Mouse (Mus musculus) heart, postnatal 0 days (tissue): ENCODE results near the gene Stk39. TPM values are rescaled to one million over a fixed set of nuclear protein-coding genes. Genes with fewer than 3 reads are reported as not detected.

Experiments
- ATAC-seq: fragments of 200-750 bp; cut with Nextera tagmentation; 2 replicates; pipeline ENCODE4 v1.8.0; 2017; ENCODE audit warnings: low read depth, moderate number of reproducible peaks, moderate library complexity; ENCODE audit not compliant: insufficient read depth
- DNase-seq: peaks from one replicate; pipeline ENCODE4 v3.0.0-alpha.2; 2016; ENCODE audit warnings: low spot score
- H3K27ac ChIP-seq: fragments of 300-500 bp; sonication (generic); 2 replicates; pipeline ENCODE4 v1.5.1; 2014; ENCODE audit warnings: low read depth, mild to moderate bottlenecking
- H3K27me3 ChIP-seq: fragments of 300-500 bp; sonication (generic); 2 replicates; pipeline ENCODE4 v1.6.1; 2014; ENCODE audit warnings: low read length, mixed read lengths; ENCODE audit not compliant: control insufficient read depth, insufficient read depth
- H3K36me3 ChIP-seq: fragments of 300-500 bp; sonication (generic); replicated peaks from 2 replicates; pipeline ENCODE4 v1.6.1; 2014; ENCODE audit warnings: low read length, mixed read lengths; ENCODE audit not compliant: control insufficient read depth, insufficient read depth
- H3K4me1 ChIP-seq: fragments of 300-500 bp; sonication (generic); 2 replicates; pipeline ENCODE4 v1.6.1; 2014; ENCODE audit warnings: antibody characterized with exemption; ENCODE audit not compliant: control insufficient read depth, insufficient read depth
- H3K4me2 ChIP-seq: fragments of 300-500 bp; sonication (generic); 2 replicates; pipeline ENCODE4 v1.6.1; 2014; ENCODE audit warnings: low read depth, mild to moderate bottlenecking, low read length, moderate library complexity
- H3K4me3 ChIP-seq: fragments of 300-500 bp; sonication (generic); 2 replicates; pipeline ENCODE4 v1.5.1; 2014; ENCODE audit warnings: low read depth, low read length
- H3K9ac ChIP-seq: fragments of 300-500 bp; sonication (generic); replicated peaks from 2 replicates; pipeline ENCODE4 v1.6.1; 2014; ENCODE audit warnings: low read depth, low read length, mixed read lengths
- H3K9me3 ChIP-seq: fragments of 300-500 bp; sonication (generic); replicated peaks from 2 replicates; pipeline ENCODE4 v1.6.1; 2016; ENCODE audit warnings: low read length; ENCODE audit not compliant: control insufficient read depth
- CTCF ChIP-seq: IDR thresholded peaks from 2 replicates; pipeline ENCODE4 v1.5.1; 2016; ENCODE audit warnings: antibody characterized with exemption, control low read depth, low read depth
- EP300 ChIP-seq: IDR thresholded peaks from 2 replicates; pipeline ENCODE4 v1.6.1; 2016; ENCODE audit warnings: antibody characterized with exemption, low read depth
- WGBS: fragments of 180-500 bp; shearing (Covaris S2); extraction: QIAGEN DNeasy Blood & Tissue Kit; methylation state at CpG from one replicate; pipeline ENCODE4 v1.1.7; 2014; 5-methylcytosine and 5-hydroxymethylcytosine counted together
- polyA plus RNA-seq: library from polyadenylated mRNA; unstranded; fragments of >200 nt; fragmentation: Nextera tagmentation; extraction: Ambion mirVana; gene quantifications from 2 replicates; pipeline ENCODE4 v1.2.1, GENCODE M21; 2015
- total RNA-seq: library from RNA; depleted of rRNA; stranded (reverse); fragments of >200 nt; gene quantifications from 2 replicates; pipeline ENCODE4 v1.2.3, GENCODE M21; 2014; ENCODE audit warnings: low replicate concordance

Stk39 gene
- total and polyA plus RNA-seq, 2 experiments from 2014 or later, result 81.8 to 93.2 TPM

DNA sequence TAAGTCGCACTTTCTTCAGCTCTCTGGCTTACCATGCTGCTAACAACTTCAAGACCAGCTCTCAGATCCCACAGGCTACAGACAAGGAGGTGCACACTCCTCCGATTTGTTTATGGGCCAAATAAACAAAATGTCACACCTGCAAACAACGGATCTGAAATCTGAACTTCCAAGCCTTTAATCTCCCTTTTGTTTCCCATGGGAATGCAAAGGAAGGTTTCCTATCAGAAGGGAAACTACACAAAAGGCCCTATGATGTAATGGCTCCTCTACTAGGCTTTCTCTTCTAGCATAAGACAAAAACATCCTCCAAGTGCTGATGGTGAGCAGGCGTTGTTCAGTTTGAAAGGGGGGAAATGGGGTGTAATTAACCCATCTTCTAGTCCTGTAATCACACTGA, 37.1 kb downstream of the Stk39 start:
- Histone ChIP-seq H3K9me3 (no peaks in the 10 kb centered on the region), H3K36me3 (no peaks in the 10 kb centered on the region), H3K27me3 (no peaks in the 10 kb centered on the region), H3K4me1 (peaks cover 77% of the 10 kb centered on the region), H3K27ac (peak overlapping the region; percentile 90), H3K4me3 (no peak overlapping the region), H3K9ac (no peak overlapping the region), H3K4me2 (peak overlapping the region; percentile 17)
- TF ChIP-seq EP300 (no peak; the same call in 1 of the 2 replicates), CTCF (no peak)
- 40% methylated on average over 4 of the region's 4 CpGs for WGBS
- ATAC-seq (no peak), DNase-seq (no peak)

DNA sequence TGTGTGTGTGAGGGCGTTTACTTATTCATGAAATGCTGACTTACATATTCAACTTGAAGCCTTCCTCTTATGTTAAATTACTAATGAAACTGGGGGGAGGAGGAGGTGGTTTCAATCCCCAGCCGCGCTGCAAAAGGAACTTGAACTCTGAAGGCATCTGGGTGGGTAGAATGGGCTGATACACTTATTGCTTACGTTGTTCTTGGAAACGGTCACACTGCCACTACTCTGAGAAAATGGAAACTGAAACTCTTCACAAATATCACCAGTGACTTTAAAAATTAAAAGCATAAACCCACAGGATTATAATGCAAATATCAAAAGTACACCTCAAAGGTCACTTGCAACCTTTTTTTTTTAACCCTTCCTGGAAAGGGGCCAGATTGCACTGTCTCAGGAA, 37.5 kb downstream of the Stk39 start:
- 46% methylated on average over 5 of the region's 5 CpGs for WGBS
- DNase-seq, result no peak
- H3K36me3 ChIP-seq, result no peaks in the 10 kb centered on the region
- H3K9me3 ChIP-seq, result no peaks in the 10 kb centered on the region
- no peak for ATAC-seq
- no peak for TF ChIP-seq CTCF
- TF ChIP-seq EP300, result no peak
- peak overlapping the region; percentile 90 for H3K27ac ChIP-seq
- no peaks in the 10 kb centered on the region for H3K27me3 ChIP-seq
- H3K4me3 ChIP-seq, result no peak overlapping the region
- peak overlapping the region; percentile 17; the same call in 1 of the 2 replicates for H3K4me2 ChIP-seq
- H3K9ac ChIP-seq, result no peak overlapping the region
- H3K4me1 ChIP-seq, result peaks cover 80% of the 10 kb centered on the region

DNA sequence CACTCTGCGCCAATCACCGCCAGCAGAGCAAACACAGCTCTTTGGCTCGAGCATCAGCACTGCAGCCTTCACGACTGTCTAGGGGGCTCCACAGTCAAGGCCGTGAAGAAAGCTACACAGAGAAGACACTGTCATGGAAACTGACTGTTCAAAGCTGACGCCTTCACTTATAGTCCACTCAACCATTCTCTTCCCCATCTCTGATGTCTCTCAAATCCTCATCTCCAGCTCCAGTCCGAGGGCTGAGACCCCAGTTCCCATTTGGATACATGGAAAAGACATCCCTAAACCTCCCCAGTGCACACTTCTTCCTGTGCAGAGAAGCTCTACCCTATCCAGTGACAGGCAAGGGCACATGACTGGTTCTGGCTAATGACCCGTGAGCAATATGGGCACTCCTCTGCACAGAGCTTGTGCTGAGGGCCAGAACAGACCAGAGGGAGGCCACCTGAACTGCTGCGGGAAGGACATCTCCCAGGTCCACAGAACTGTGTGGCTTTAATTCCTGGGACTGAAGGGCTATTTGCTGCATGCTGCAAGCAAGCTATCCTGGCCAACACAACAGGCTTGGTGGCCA, 38.2 kb downstream of the Stk39 start:
- WGBS, result 59% methylated on average over 9 of the region's 9 CpGs
- H3K4me2 ChIP-seq, result no peak overlapping the region
- H3K9ac ChIP-seq, result no peak overlapping the region
- no peaks in the 10 kb centered on the region for H3K36me3 ChIP-seq
- H3K27ac ChIP-seq, result peak overlapping the region; percentile 90
- H3K9me3 ChIP-seq, result no peaks in the 10 kb centered on the region
- no peaks in the 10 kb centered on the region for H3K27me3 ChIP-seq
- no peak for DNase-seq
- H3K4me1 ChIP-seq, result peaks cover 84% of the 10 kb centered on the region
- no peak for TF ChIP-seq EP300
- TF ChIP-seq CTCF, result no peak
- no peak overlapping the region for H3K4me3 ChIP-seq
- ATAC-seq, result no peak

DNA sequence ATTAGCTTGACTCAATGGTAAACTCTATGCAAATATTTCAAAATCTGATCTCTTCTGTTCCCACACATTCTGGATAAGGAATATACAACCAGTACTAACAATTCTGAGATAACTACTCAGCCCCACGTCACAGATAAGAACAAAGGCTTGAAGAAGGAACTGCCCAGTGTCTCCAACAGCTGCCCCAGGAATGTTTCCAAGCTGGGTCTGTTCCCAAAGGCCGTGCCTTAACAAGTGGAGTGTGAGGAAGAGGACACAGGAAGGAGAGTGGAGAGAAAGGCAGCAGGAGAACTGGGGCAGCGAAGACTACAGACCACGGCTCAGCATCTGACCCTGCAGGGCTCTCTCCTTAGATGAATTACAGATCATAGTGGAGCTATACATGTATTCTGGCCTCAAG, 39.2 kb downstream of the Stk39 start:
- no peaks in the 10 kb centered on the region for H3K36me3 ChIP-seq
- ATAC-seq, result no peak
- H3K4me1 ChIP-seq, result peaks cover 84% of the 10 kb centered on the region
- no peak overlapping the region for H3K9ac ChIP-seq
- no peaks in the 10 kb centered on the region for H3K27me3 ChIP-seq
- peak overlapping the region; percentile 90 for H3K27ac ChIP-seq
- H3K4me3 ChIP-seq, result no peak overlapping the region
- H3K9me3 ChIP-seq, result no peaks in the 10 kb centered on the region
- TF ChIP-seq CTCF (no peak), EP300 (peak; percentile 42; the same call in 1 of the 2 replicates)
- no peak overlapping the region for H3K4me2 ChIP-seq
- 12% methylated on average over 4 of the region's 4 CpGs for WGBS
- DNase-seq, result peak; percentile 68

DNA sequence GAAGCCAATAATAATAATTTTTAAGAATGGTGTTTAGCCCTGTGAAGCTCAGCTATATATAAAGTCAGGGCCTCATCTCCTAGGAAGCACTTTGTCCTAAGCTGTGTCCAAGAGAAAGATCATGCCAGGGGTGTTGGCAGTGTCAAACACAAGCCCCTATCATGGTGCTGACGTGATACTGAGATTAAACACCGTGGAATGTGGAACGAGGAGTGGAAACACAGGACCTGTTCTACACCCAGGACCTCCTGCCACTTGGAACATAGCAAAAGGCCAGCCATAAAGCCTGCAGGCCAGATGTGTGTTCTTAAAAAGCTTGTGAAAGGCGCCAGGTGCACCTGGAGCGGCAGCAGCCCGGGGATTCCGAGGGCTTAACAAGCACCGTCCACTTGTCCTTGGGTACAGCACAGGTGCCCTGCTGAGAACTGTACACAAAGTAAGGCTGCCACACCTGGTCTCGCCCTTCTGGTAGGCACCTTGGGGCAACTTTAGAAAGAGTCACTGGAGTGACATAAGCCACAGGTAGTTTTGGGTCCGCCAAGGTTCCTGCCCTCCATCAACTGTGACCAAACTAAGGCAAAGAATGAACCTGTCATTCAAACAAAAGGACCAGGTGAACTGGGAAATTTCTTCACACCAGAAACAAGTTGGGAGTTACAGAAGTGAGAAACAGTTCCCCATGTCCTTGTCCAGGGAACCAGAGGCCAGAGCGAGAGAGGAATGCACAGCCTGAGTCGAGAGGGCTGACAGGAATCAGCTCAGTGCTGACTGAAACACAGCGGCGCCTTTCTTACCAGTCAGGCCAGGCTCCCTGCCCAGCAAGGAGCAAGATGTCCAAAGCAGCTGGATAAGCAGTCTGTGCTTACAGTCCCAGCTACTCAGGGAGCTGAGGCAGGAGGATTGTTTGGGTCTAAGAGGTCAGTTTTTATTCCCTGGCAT, 40.8 kb downstream of the Stk39 start:
- no peaks in the 10 kb centered on the region for H3K36me3 ChIP-seq
- no peaks in the 10 kb centered on the region for H3K9me3 ChIP-seq
- H3K4me1 ChIP-seq, result peaks cover 84% of the 10 kb centered on the region
- H3K9ac ChIP-seq, result no peak overlapping the region; the same call in 1 of the 2 replicates
- 37% methylated on average over 14 of the region's 14 CpGs for WGBS
- no peak for TF ChIP-seq CTCF
- peak; percentile 98 for TF ChIP-seq EP300
- no peaks in the 10 kb centered on the region for H3K27me3 ChIP-seq
- ATAC-seq, result peak; percentile 91
- peak overlapping the region; percentile 98 for H3K27ac ChIP-seq
- peak overlapping the region; percentile 35 for H3K4me2 ChIP-seq
- peak; percentile 96 for DNase-seq
- H3K4me3 ChIP-seq, result no peak overlapping the region
